Mouse (Mus musculus) E14TG2a.4 (cell line): ENCODE data around the gene Syt8.
A peak's percentile ranks its signal among the peaks of the same experiment; 100 is the strongest.

Source experiments
- H3K27me3 ChIP-seq: 2 replicates; pipeline ENCODE4 v1.6.1; 2014; ENCODE audit warnings: low read length, control low read depth; ENCODE audit not compliant: insufficient read depth
- H3K36me3 ChIP-seq: 2 replicates; pipeline ENCODE4 v1.6.1; 2014; ENCODE audit warnings: low read length, control low read depth; ENCODE audit not compliant: insufficient read depth
- H3K4me1 ChIP-seq: replicated peaks from 2 replicates; pipeline ENCODE4 v1.6.1; 2014; ENCODE audit warnings: low read depth, low read length, control low read depth
- H3K4me3 ChIP-seq: replicated peaks from 2 replicates; pipeline ENCODE4 v1.5.1; 2014; ENCODE audit warnings: mild to moderate bottlenecking, low read length
- H3K9me3 ChIP-seq: 2 replicates; pipeline ENCODE4 v1.6.1; 2014; ENCODE audit warnings: low read length, control low read depth
- CTCF ChIP-seq: conservative IDR thresholded peaks from 2 replicates; pipeline ENCODE4 v1.5.1; 2014; ENCODE audit warnings: low read length
- NANOG ChIP-seq: IDR thresholded peaks from 2 replicates; pipeline ENCODE4 v1.6.1; 2014; ENCODE audit warnings: borderline replicate concordance, low read length, mixed read lengths
- POU5F1 ChIP-seq: IDR thresholded peaks from 2 replicates; pipeline ENCODE4 v1.6.1; 2014; ENCODE audit warnings: low read length, borderline replicate concordance

The Syt8 gene

GRCm38 (mm10) chr7:142418027-142418426 lies 16.6 kb upstream of the Syt8 start:
- Histone ChIP-seq H3K4me1 (no peaks in the 10 kb centered on the region), H3K9me3 (0 out of 2 replicates have a peak, but pooled peaks cover 3% of the 10 kb centered on the region), H3K27me3 (peaks cover 17% of the 10 kb centered on the region), H3K4me3 (no peak overlapping the region), H3K36me3 (no peaks in the 10 kb centered on the region)
- no peak for TF ChIP-seq NANOG
- no peak for TF ChIP-seq CTCF
- TF ChIP-seq POU5F1, result no peak

DNA sequence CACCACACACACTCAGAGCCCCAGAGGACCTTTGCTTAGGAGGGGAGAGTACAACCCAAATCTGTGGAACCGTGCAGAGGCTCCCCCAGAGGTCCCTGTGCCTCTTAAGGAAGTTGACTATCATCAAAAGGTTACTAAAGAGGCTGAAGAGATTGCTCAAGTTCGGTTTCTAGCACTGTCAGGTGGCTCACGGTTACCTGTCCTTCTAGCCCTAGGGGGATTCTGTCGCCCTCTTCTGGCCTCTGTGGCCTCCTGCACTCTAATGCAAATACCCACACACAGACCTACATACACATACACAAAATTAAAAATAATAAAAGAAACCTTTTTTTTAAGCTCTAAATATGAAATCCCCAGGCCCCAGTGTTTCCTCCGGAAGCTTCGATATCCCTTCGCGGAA lies 16.0 kb upstream of the Syt8 start:
- TF ChIP-seq NANOG (no peak), POU5F1 (no peak), CTCF (peak; percentile 54)
- Histone ChIP-seq H3K9me3 (no peaks in the 10 kb centered on the region), H3K27me3 (peaks cover 17% of the 10 kb centered on the region), H3K36me3 (no peaks in the 10 kb centered on the region), H3K4me1 (no peaks in the 10 kb centered on the region), H3K4me3 (no peak overlapping the region)

- TF ChIP-seq POU5F1, result no peak
- no peak for TF ChIP-seq CTCF
- no peak for TF ChIP-seq NANOG
- Histone ChIP-seq H3K36me3 (no peaks in the 10 kb centered on the region), H3K9me3 (no peaks in the 10 kb centered on the region), H3K4me3 (no peak overlapping the region), H3K4me1 (no peaks in the 10 kb centered on the region), H3K27me3 (peaks cover 11% of the 10 kb centered on the region)
Measured at GRCm38 (mm10) chr7:142419887-142420286, 14.8 kb upstream of the Syt8 start.

- TF ChIP-seq NANOG (no peak), CTCF (no peak), POU5F1 (no peak)
- Histone ChIP-seq H3K9me3 (no peaks in the 10 kb centered on the region), H3K4me3 (no peak overlapping the region), H3K36me3 (no peaks in the 10 kb centered on the region), H3K4me1 (no peaks in the 10 kb centered on the region), H3K27me3 (peaks cover 11% of the 10 kb centered on the region)
Measured at GRCm38 (mm10) chr7:142421826-142422225, 12.8 kb upstream of the Syt8 start.

- TF ChIP-seq NANOG, result no peak
- TF ChIP-seq POU5F1, result no peak
- no peak for TF ChIP-seq CTCF
- Histone ChIP-seq H3K27me3 (peaks cover 26% of the 10 kb centered on the region), H3K9me3 (no peaks in the 10 kb centered on the region), H3K4me1 (peaks cover 9% of the 10 kb centered on the region), H3K4me3 (no peak overlapping the region), H3K36me3 (no peaks in the 10 kb centered on the region)
Measured at GRCm38 (mm10) chr7:142425641-142426213, 8.9 kb upstream of the Syt8 start.

DNA sequence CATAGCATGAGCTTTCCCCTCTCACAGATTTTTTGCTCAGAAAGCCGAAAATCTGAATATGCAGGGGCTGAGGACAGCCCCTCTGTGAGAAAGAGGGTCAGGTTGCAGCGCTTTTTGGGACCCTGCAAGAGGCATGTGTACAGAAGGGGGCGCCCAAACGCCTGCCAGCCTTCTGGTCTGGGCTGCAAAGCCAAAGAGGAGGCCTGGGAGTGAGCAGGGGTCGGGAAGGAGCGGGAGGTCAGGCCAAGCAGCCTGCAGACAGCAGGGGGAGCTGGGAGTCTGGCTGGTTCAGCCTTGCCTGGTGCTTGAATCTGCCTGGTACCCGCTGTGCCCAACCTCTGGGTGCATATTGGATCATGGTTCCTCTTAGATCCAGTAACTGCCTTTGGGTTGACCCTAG lies 6.4 kb upstream of the Syt8 start:
- Histone ChIP-seq H3K4me1 (peaks cover 9% of the 10 kb centered on the region), H3K4me3 (no peak overlapping the region), H3K9me3 (no peaks in the 10 kb centered on the region), H3K27me3 (peaks cover 42% of the 10 kb centered on the region), H3K36me3 (no peaks in the 10 kb centered on the region)
- TF ChIP-seq POU5F1 (no peak), NANOG (no peak), CTCF (peak; percentile 59)

DNA sequence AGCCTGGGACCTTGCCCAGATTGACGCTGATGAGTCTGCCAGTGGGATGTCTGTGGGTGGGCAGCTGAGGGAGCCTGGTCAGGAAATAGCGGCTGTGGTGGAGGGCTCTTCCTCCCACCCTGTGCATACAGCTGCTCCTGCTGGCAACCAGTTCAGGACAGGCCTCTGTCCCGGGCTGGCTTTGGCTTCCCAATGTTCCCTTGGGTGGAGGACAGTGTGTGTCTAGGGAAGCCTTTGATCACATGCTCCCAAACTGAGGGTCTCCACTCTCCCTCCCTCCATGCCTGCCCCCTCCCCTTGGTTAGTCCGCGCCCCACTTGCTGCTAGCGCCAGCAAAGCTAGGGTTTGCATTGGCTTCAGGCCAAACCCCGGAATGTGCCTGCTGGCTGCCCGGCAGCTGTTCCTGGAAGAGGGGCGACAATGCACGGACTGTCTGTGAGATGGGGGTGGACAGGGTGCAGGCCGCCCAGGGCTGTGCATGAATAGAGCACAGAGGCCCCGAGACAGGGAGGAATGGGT lies 4.4 kb upstream of the Syt8 start:
- H3K4me1 ChIP-seq, result peaks cover 22% of the 10 kb centered on the region
- TF ChIP-seq POU5F1, result no peak
- H3K4me3 ChIP-seq, result no peak overlapping the region
- no peaks in the 10 kb centered on the region for H3K9me3 ChIP-seq
- H3K36me3 ChIP-seq, result no peaks in the 10 kb centered on the region
- H3K27me3 ChIP-seq, result peaks cover 59% of the 10 kb centered on the region

DNA sequence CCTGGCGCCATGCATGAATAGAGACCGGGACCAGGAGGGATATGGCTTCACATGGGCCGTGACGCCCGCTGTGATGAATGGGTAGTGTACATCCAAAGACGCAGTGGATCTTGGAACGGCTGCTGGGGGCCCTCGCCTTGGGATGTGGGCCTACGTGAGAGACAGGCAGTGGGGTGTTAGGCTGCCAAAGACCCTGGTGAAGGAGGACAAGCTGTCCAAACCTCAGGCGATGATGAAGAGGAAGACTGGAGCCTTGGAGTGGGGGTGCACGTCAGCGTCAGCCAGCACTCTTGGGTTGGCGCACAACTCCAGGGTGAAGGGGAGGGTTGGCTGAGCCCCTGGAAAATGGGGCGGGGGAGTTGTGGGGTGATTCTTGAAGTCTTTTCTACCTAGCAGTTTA lies 3.5 kb upstream of the Syt8 start:
- Histone ChIP-seq H3K4me1 (peaks cover 22% of the 10 kb centered on the region), H3K9me3 (no peaks in the 10 kb centered on the region), H3K27me3 (peaks cover 60% of the 10 kb centered on the region), H3K4me3 (no peak overlapping the region), H3K36me3 (no peaks in the 10 kb centered on the region)
- TF ChIP-seq NANOG (no peak), CTCF (no peak), POU5F1 (no peak)

DNA sequence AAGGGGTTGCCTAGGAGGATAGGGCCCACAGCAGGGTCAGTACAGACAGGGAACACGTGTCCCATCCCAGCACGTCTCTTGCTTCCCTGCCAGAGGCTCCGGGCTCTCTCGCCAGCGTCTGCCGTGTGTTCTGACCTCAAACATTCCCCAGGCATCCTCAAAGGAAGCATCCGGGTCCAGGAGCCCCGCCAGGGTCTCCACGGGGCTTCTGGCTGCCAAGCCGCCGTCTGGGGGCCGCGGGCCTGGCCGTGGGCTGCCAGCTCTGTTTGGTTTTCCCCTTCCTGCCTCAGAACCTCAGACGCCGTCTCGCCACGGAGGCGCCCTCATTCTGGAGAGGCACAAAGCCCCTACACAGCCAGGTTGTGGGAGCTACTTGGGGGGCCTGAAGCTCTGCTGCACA lies 1.0 kb upstream of the Syt8 start:
- peaks cover 80% of the 10 kb centered on the region for H3K27me3 ChIP-seq
- no peak for TF ChIP-seq NANOG
- no peak for TF ChIP-seq CTCF
- TF ChIP-seq POU5F1, result no peak
- peak overlapping the region; percentile 62 for H3K4me3 ChIP-seq
- H3K36me3 ChIP-seq, result no peaks in the 10 kb centered on the region
- H3K4me1 ChIP-seq, result peaks cover 21% of the 10 kb centered on the region
- no peaks in the 10 kb centered on the region for H3K9me3 ChIP-seq
